Mouse (Mus musculus) brain, embryonic 14.5 days (tissue): ENCODE results near the gene Zfp36l2.
"Not testable (repeated sequence)": the region's sequence is repeated elsewhere in the genome, so short reads cannot be mapped to it uniquely, and the experiment has no call there.

ENCODE experiments used
- CTCF ChIP-seq: fragments of 200-500 bp; IDR thresholded peaks from 2 replicates; pipeline ENCODE4 v1.5.1; 2012; ENCODE audit warnings: inconsistent platforms, mild to moderate bottlenecking, moderate library complexity, borderline replicate concordance; ENCODE audit not compliant: insufficient read depth, insufficient read length; ENCODE audit errors: extremely low read depth
- POLR2A ChIP-seq: fragments of 200-500 bp; IDR thresholded peaks from 2 replicates; pipeline ENCODE4 v1.6.1; 2012; ENCODE audit warnings: mild to moderate bottlenecking, inconsistent platforms, borderline replicate concordance; ENCODE audit not compliant: poor library complexity, insufficient read depth, insufficient read length, severe bottlenecking; ENCODE audit errors: extremely low read depth

- not testable (repeated sequence) for TF ChIP-seq CTCF, POLR2A
Measured at GRCm38 (mm10) chr17:84187264-84187663, 483 bp downstream of the Zfp36l2 start.
